Mouse (Mus musculus): Measurements from ENCODE around the gene Pdc. TPM values are rescaled to one million over a fixed set of nuclear protein-coding genes. Genes with fewer than 3 reads are reported as not detected.
"Not testable (repeated sequence)": the region's sequence is repeated elsewhere in the genome, so short reads cannot be mapped to it uniquely, and the experiment has no call there.

Gene Pdc
- 0.23 and 0.25 TPM in 2 replicates for polyA plus RNA-seq (2016; fragmentation: Nextera tagmentation; extraction: Ambion mirVana)

GRCm38 (mm10) chr1:150319205-150319604 lies at the start of gene Pdc:
Gene Pdc (plus strand): TSS chr1:150319417.
- Histone ChIP-seq H3K27ac (no peak within 1 kb of the TSS), H3K4me1 (no peaks in the 10 kb centered on the region), H3K9ac (no peak within 1 kb of the TSS), H3K27me3 (no peaks in the 10 kb centered on the region), H3K36me3 (no peaks in the 10 kb centered on the region), H3K9me3 (replicated peaks) (no peaks in the 10 kb centered on the region), H3K4me2 (replicated peaks) (no peak within 1 kb of the TSS), H3K4me3 (no peak within 1 kb of the TSS)
- WGBS = 87% methylated on average over 1 of the region's 1 CpGs
- ATAC-seq (ENCODE audit: low FRiP score) = no peak

GRCm38 (mm10) chr1:150294051-150294450 lies 25.2 kb upstream of the Pdc start:
- H3K27me3 ChIP-seq; H3K4me2 ChIP-seq (replicated peaks); H3K9ac ChIP-seq; H3K27ac ChIP-seq; H3K36me3 ChIP-seq; H3K4me3 ChIP-seq; H3K4me1 ChIP-seq; H3K9me3 ChIP-seq (replicated peaks); ATAC-seq (ENCODE audit: low FRiP score): not testable (repeated sequence)
- WGBS = 87% methylated on average over 3 of the region's 3 CpGs

DNA sequence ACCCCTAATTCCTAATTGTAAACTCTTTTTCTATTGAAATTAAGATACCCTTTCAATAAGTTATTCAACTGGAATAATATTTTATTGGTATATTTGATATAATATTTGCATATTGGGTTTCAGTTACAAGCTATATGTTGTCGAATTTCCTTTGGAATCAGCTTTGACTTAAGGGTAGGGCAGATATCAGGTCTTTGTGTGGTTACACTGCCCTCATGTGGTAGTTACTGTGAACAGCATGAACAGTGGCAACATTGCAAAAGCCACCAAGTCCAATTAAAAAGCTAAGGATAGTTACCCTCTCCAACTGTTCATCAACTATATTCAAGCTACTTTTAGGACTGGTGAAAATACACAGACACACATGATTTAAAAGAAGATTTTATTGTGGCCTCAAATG lies 11.6 kb upstream of the Pdc start:
- no peak overlapping the region for H3K9ac ChIP-seq
- no peak overlapping the region for H3K27ac ChIP-seq
- no peak overlapping the region for H3K4me3 ChIP-seq
- ATAC-seq (ENCODE audit: low FRiP score) = no peak
- WGBS = 56% methylated on average over 1 of the region's 1 CpGs
- H3K4me1 ChIP-seq = no peaks in the 10 kb centered on the region
- no peak overlapping the region for H3K4me2 ChIP-seq (replicated peaks)
- H3K27me3 ChIP-seq = no peaks in the 10 kb centered on the region
- H3K9me3 ChIP-seq (replicated peaks) = no peaks in the 10 kb centered on the region
- H3K36me3 ChIP-seq = no peaks in the 10 kb centered on the region

GRCm38 (mm10) chr1:150335111-150335510 lies 15.9 kb downstream of the Pdc start:
- Histone ChIP-seq H3K27me3 (no peaks in the 10 kb centered on the region), H3K4me3 (no peak overlapping the region), H3K9ac (no peak overlapping the region), H3K9me3 (replicated peaks) (no peaks in the 10 kb centered on the region), H3K4me1 (no peaks in the 10 kb centered on the region), H3K36me3 (no peaks in the 10 kb centered on the region), H3K27ac (no peak overlapping the region), H3K4me2 (replicated peaks) (no peak overlapping the region)
- no peak for ATAC-seq (ENCODE audit: low FRiP score)
- 68% methylated on average over 2 of the region's 2 CpGs for WGBS

DNA sequence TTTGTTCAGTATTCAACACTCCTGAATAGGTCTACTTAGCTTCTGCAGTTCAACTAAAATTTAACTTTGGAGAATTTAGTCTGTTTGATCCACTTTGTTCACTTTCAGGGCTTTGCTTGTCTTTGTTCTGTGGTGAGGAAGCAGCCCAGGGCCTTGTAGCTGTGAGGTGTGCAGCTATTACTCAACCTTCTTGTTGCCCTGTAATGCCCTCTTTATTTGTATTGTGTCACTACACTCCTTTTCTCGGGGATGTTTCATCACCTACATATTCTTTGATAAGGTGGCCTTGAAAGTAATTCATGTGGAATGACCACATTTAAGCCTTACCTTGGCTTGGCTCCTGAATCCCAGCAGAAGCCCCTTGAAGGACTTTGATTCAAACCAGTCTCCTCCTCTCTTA lies 41.6 kb downstream of the Pdc start:
- H3K4me1 ChIP-seq = no peaks in the 10 kb centered on the region
- peaks cover 32% of the 10 kb centered on the region for H3K36me3 ChIP-seq
- H3K9me3 ChIP-seq (replicated peaks) = no peaks in the 10 kb centered on the region
- ATAC-seq (ENCODE audit: low FRiP score) = no peak
- H3K27ac ChIP-seq = no peak overlapping the region
- H3K27me3 ChIP-seq = no peaks in the 10 kb centered on the region
- H3K4me3 ChIP-seq = no peak overlapping the region
- 92% methylated on average over 1 of the region's 1 CpGs for WGBS
- H3K9ac ChIP-seq = no peak overlapping the region
- no peak overlapping the region for H3K4me2 ChIP-seq (replicated peaks)

DNA sequence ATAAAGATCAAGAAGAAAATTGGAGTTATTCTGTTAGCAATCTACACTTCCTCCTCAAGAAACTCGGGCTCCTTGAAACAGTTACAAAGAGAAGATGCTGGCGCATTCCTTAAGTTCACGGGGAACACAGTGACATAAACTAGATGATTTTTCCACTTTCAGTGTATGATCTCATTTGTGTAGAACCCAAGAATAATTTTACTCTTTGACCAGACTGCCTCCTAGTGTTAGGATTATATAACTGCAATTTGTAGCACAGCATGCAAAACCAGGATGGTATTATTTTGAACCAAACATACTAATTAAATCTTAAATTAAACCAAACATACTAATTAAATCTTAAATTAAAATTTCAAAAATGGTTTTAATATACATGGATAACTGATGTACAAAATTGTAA lies 53.7 kb downstream of the Pdc start:
- Histone ChIP-seq H3K9me3 (replicated peaks) (no peaks in the 10 kb centered on the region), H3K4me3 (no peak overlapping the region), H3K4me1 (no peaks in the 10 kb centered on the region), H3K27ac (no peak overlapping the region), H3K36me3 (peaks cover 4% of the 10 kb centered on the region; the same call in 1 of the 2 replicates), H3K9ac (no peak overlapping the region), H3K4me2 (replicated peaks) (no peak overlapping the region), H3K27me3 (no peaks in the 10 kb centered on the region)
- WGBS = 90% methylated on average over 3 of the region's 3 CpGs
- ATAC-seq (ENCODE audit: low FRiP score) = no peak

GRCm38 (mm10) chr1:150374247-150374646 lies 55.0 kb downstream of the Pdc start:
- Histone ChIP-seq H3K9me3 (replicated peaks) (no peaks in the 10 kb centered on the region), H3K4me1 (no peaks in the 10 kb centered on the region), H3K27ac (no peak overlapping the region), H3K27me3 (no peaks in the 10 kb centered on the region), H3K4me3 (no peak overlapping the region), H3K36me3 (peaks cover 8% of the 10 kb centered on the region; the same call in 1 of the 2 replicates), H3K9ac (no peak overlapping the region), H3K4me2 (replicated peaks) (no peak overlapping the region)
- WGBS = 91% methylated on average over 2 of the region's 2 CpGs
- ATAC-seq (ENCODE audit: low FRiP score) = no peak

Other genes starting within 250 kb of the Pdc start
- gene Ptgs2, start 219.4 kb upstream of the Pdc start, polyA plus RNA-seq (2016; fragmentation: Nextera tagmentation; extraction: Ambion mirVana) = 0.18 and 0.26 TPM in 2 replicates
- 180 and 182 TPM in 2 replicates for gene Tpr, start 73.4 kb downstream of the Pdc start, polyA plus RNA-seq (2016; fragmentation: Nextera tagmentation; extraction: Ambion mirVana)
- gene Odr4, start 73.7 kb downstream of the Pdc start, polyA plus RNA-seq (2016; fragmentation: Nextera tagmentation; extraction: Ambion mirVana) = 37.1 and 41.9 TPM in 2 replicates
- gene Prg4, start 146.7 kb downstream of the Pdc start, polyA plus RNA-seq (2016; fragmentation: Nextera tagmentation; extraction: Ambion mirVana) = 0.65 and 0.66 TPM in 2 replicates

Measured in hindbrain, embryonic 12.5 days (tissue).